ENCODE assay signal across 9 mouse cellular contexts in genomic region chr7:100928456-100928855, GRCm38 (mm10). TPM values are rescaled to one million over a fixed set of nuclear protein-coding genes. Genes with fewer than 3 reads are reported as not detected.
DNase-seq lines count a peak whose midpoint lies in the region; ATAC-seq lines count a peak whose summit lies in the region.
"Had no signal": no experiment of that assay in that cellular context is flagged by ENCODE, and none has a peak within 500 bp of the region (broad histone marks: within the 10 kb centered on the region; RNA-seq: fewer than 3 reads in every experiment).

No protein-coding gene starts in this region.

- WGBS in hindbrain, embryonic 12.5 days, result 54% methylated on average over 9 of the region's 9 CpGs
- WGBS in liver, embryonic 13.5 days (ENCODE audit: insufficient replicate concordance), result 54% methylated on average over 9 of the region's 9 CpGs
- WGBS in stomach, embryonic 16.5 days, result 31% methylated on average over 9 of the region's 9 CpGs

- H3K27ac ChIP-seq in hindbrain, embryonic 12.5 days, result no peak overlapping the region
- no peak overlapping the region for H3K27ac ChIP-seq in liver, embryonic 13.5 days
- H3K27ac ChIP-seq in stomach, embryonic 16.5 days (ENCODE audit: low read length), result no peak overlapping the region

- peak overlapping the region; percentile 55 for H3K4me3 ChIP-seq in hindbrain, embryonic 12.5 days
- peak overlapping the region; percentile 33 for H3K4me3 ChIP-seq in liver, embryonic 13.5 days (replicated peaks)
- peak overlapping the region; percentile 84 for H3K4me3 ChIP-seq in stomach, embryonic 16.5 days (replicated peaks; ENCODE audit: low read length)

- peaks cover 84% of the 10 kb centered on the region for H3K4me1 ChIP-seq in hindbrain, embryonic 12.5 days
- H3K4me1 ChIP-seq in liver, embryonic 13.5 days (replicated peaks), result peaks cover 78% of the 10 kb centered on the region
- H3K4me1 ChIP-seq in stomach, embryonic 16.5 days (ENCODE audit: control insufficient read depth, insufficient read depth, low read length), result peaks cover 76% of the 10 kb centered on the region

- peaks cover 9% of the 10 kb centered on the region for H3K27me3 ChIP-seq in hindbrain, embryonic 12.5 days
- peaks cover 87% of the 10 kb centered on the region for H3K27me3 ChIP-seq in liver, embryonic 13.5 days
- H3K27me3 ChIP-seq in stomach, embryonic 16.5 days (ENCODE audit: control insufficient read depth, insufficient read depth, low read length), result no peaks in the 10 kb centered on the region

- peak overlapping the region; percentile 57 for H3K4me2 ChIP-seq in hindbrain, embryonic 12.5 days (replicated peaks)
- peak overlapping the region; percentile 78 for H3K4me2 ChIP-seq in liver, embryonic 13.5 days
- peak overlapping the region; percentile 88 for H3K4me2 ChIP-seq in stomach, embryonic 16.5 days (ENCODE audit: low read depth, low read length)

- no peaks in the 10 kb centered on the region for H3K36me3 ChIP-seq in hindbrain, embryonic 12.5 days
- H3K36me3 ChIP-seq in liver, embryonic 13.5 days, result no peaks in the 10 kb centered on the region
- no peaks in the 10 kb centered on the region for H3K36me3 ChIP-seq in stomach, embryonic 16.5 days (ENCODE audit: control insufficient read depth, insufficient read depth, low read length)

- peak overlapping the region; percentile 13; the same call in 1 of the 2 replicates for H3K9ac ChIP-seq in hindbrain, embryonic 12.5 days
- no peak overlapping the region for H3K9ac ChIP-seq in liver, embryonic 13.5 days
- peak overlapping the region; percentile 96 for H3K9ac ChIP-seq in stomach, embryonic 16.5 days (ENCODE audit: low read length)

- no peaks in the 10 kb centered on the region for H3K9me3 ChIP-seq in hindbrain, embryonic 12.5 days (replicated peaks)
- no peaks in the 10 kb centered on the region for H3K9me3 ChIP-seq in liver, embryonic 13.5 days (replicated peaks)
- no peaks in the 10 kb centered on the region for H3K9me3 ChIP-seq in stomach, embryonic 16.5 days (replicated peaks; ENCODE audit: control insufficient read depth, low read length)

- DNase-seq in lung, adult 18-20 months, result peak; percentile 40 to 71
- DNase-seq in lung, postnatal 10 days, result no peak
- no peak for DNase-seq in liver, embryonic 13.5 days
- DNase-seq in thymus, postnatal 4 days, result no peak
- DNase-seq in layer of hippocampus, postnatal 10 days (ENCODE audit: low spot score in 2 of 2), result no peak

- ATAC-seq in hindbrain, embryonic 12.5 days (ENCODE audit: low FRiP score), result no peak
- no peak for ATAC-seq in liver, embryonic 13.5 days (ENCODE audit: low read depth)
- ATAC-seq in stomach, embryonic 16.5 days (ENCODE audit: insufficient read depth, low FRiP score), result no peak
- no peak for ATAC-seq in megakaryocyte progenitor cell, adult 5-6 weeks (replicated peaks; ENCODE audit: poor library complexity)

RNA-seq across cellular contexts. Expression of gene Arhgef17, which starts 3.5 kb away (rescaled TPM):
- 9.1 and 9.6 TPM in 2 replicates for polyA plus RNA-seq in hindbrain, embryonic 12.5 days (2016; fragmentation: Nextera tagmentation; extraction: Ambion mirVana)
- 0.53 and 0.83 TPM in 2 replicates for polyA plus RNA-seq in liver, embryonic 13.5 days (2015; fragmentation: Nextera tagmentation; extraction: Ambion mirVana)
- polyA plus RNA-seq in stomach, embryonic 16.5 days (2015; fragmentation: Nextera tagmentation; extraction: Ambion mirVana), result 7.3 and 7.4 TPM in 2 replicates
- 0.12 and 0.44 TPM in 2 replicates for total RNA-seq in megakaryocyte progenitor cell, adult 5-6 weeks (2015)
- 0.08 TPM in 1 of 2 replicates, not detected in the other for total RNA-seq in megakaryocyte progenitor cell, adult 5-6 weeks (2017)
- total RNA-seq in layer of hippocampus, postnatal 10 days (2021), result 10 to 100 TPM; 76.5 to 81.6 TPM
- total RNA-seq: neutrophil, adult 5-6 weeks had no signal

RNA-seq across cellular contexts. Expression of gene P2ry6, which starts 46.0 kb away (rescaled TPM):
- polyA plus RNA-seq in hindbrain, embryonic 12.5 days (2016; fragmentation: Nextera tagmentation; extraction: Ambion mirVana), result 2.8 and 3.1 TPM in 2 replicates
- 2.7 and 3.2 TPM in 2 replicates for polyA plus RNA-seq in liver, embryonic 13.5 days (2015; fragmentation: Nextera tagmentation; extraction: Ambion mirVana)
- 7.9 and 8.6 TPM in 2 replicates for polyA plus RNA-seq in stomach, embryonic 16.5 days (2015; fragmentation: Nextera tagmentation; extraction: Ambion mirVana)
- 0.42 and 0.49 TPM in 2 replicates for total RNA-seq in megakaryocyte progenitor cell, adult 5-6 weeks (2015)
- total RNA-seq in megakaryocyte progenitor cell, adult 5-6 weeks (2017), result 0.04 TPM in 1 of 2 replicates, not detected in the other
- 1 to 10 TPM; 4.0 TPM for total RNA-seq in layer of hippocampus, postnatal 10 days (2021)

Comparison
In these comparisons a context has a peak if more than half of its experiments do, and no peak if none do; other contexts are left out.
1. DNase-seq: peak in lung, adult 18-20 months (2 of 2); none in lung, postnatal 10 days (single experiment), liver, embryonic 13.5 days (single experiment), thymus, postnatal 4 days (single experiment) and layer of hippocampus, postnatal 10 days (0 of 2).
2. H3K4me3 ChIP-seq: peak in every context shown above with its lines; median percentile 84 in stomach, embryonic 16.5 days; 55 in hindbrain, embryonic 12.5 days; 33 in liver, embryonic 13.5 days.
3. Peak in every context shown above with its lines, with median percentiles within 50 percentile points of each other: H3K4me2 ChIP-seq.